8 mouse cellular contexts compared by ENCODE assay signal in the genomic region with DNA sequence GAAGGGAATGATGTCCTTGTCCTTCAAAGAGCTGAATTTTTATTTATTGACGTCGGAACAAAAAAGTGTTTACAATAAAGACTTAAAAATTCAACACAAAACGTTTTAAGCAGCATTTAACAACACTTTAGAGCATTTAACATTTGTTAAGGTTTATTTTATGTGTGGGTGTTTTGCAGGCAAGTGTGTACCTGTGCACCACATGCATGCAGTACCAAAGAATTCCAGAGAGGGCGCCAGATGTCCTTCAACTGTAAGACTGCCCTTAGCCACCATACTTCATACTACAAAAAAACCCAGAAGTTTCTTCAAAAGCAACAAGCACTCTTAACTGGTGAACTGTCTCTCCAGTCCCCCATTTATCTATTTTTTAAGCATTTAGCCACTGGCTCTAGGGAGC. TPM values are rescaled to one million over a fixed set of nuclear protein-coding genes. Genes with fewer than 3 reads are reported as not detected.
A peak's percentile ranks its signal among the peaks of the same experiment; 100 is the strongest.
DNase-seq lines count a peak whose midpoint lies in the region; ATAC-seq lines count a peak whose summit lies in the region.

No protein-coding gene starts in this region.

- DNase-seq in 3T3-L1 (ENCODE audit: low read depth, low spot score), result peak; percentile 80
- peak; percentile 49 to 72 for DNase-seq in CD8-positive naive resting alpha-beta T cell, adult 2 months (ENCODE audit: low read depth in 2 of 2, low spot score in 2 of 2)
- peak; percentile 79 for DNase-seq in c-Kit-positive CD71-negative TER-119-negative erythroid progenitor cells, embryonic 14.5 days (ENCODE audit: low read depth)
- peak; percentile 37 for DNase-seq in gastrocnemius, postnatal 14 days
- DNase-seq in kidney, adult 18-20 months, result peak; percentile 55
- DNase-seq in lung, adult 18-20 months, result peak; percentile 42 to 45
- DNase-seq in neural tube, embryonic 11.5 days (ENCODE audit: low spot score), result peak; percentile 58

- no peak for ATAC-seq in neural tube, embryonic 11.5 days (ENCODE audit: insufficient read depth, low FRiP score, low TSS enrichment)
- no peak for ATAC-seq in inflammation-experienced regulatory T-cells, adult 6 months

- no peak overlapping the region for H3K4me2 ChIP-seq in neural tube, embryonic 11.5 days (ENCODE audit: low read depth)

- WGBS in neural tube, embryonic 11.5 days, result 12% methylated on average over 4 of the region's 4 CpGs

- 0 out of 2 replicates have a peak, but pooled peaks cover 2% of the 10 kb centered on the region for H3K36me3 ChIP-seq in neural tube, embryonic 11.5 days (ENCODE audit: control insufficient read depth, insufficient read depth, low read length)

- no peaks in the 10 kb centered on the region for H3K27me3 ChIP-seq in neural tube, embryonic 11.5 days (ENCODE audit: control insufficient read depth, insufficient read depth, low read length)

- H3K4me1 ChIP-seq in neural tube, embryonic 11.5 days (ENCODE audit: control insufficient read depth, insufficient read depth, low read length), result 0 out of 2 replicates have a peak, but pooled peaks cover 5% of the 10 kb centered on the region

- no peak overlapping the region for H3K27ac ChIP-seq in neural tube, embryonic 11.5 days (ENCODE audit: low read depth, low read length)

- no peak overlapping the region for H3K9ac ChIP-seq in neural tube, embryonic 11.5 days (ENCODE audit: low read length)

- H3K4me3 ChIP-seq in neural tube, embryonic 11.5 days (ENCODE audit: low read depth, low read length), result no peak overlapping the region

- H3K9me3 ChIP-seq in neural tube, embryonic 11.5 days (ENCODE audit: control insufficient read depth, low read length), result no peaks in the 10 kb centered on the region

- intact Hi-C loops in gastrocnemius, postnatal 14 days (cut with DNase I; ENCODE audit: low total_unique reads), result no loop called here

RNA-seq across cellular contexts. Expression of gene Dip2a, which starts 1.5 kb away (rescaled TPM):
- 1 to 10 TPM; 7.6 to 9.3 TPM for total RNA-seq in gastrocnemius, postnatal 14 days (2021)
- polyA plus RNA-seq in neural tube, embryonic 11.5 days (2014; fragmentation: Nextera tagmentation; extraction: Ambion mirVana), result 4.3 and 4.7 TPM in 2 replicates
- 1 to 10 TPM; 1.4 to 2.3 (median 1.7) TPM for polyA plus RNA-seq in inflammation-experienced regulatory T-cells, adult 6 months (2017; shearing (Covaris generic))
